Mouse (Mus musculus) midbrain, embryonic 11.5 days (tissue): ENCODE results near the gene Sema6b. TPM values are rescaled to one million over a fixed set of nuclear protein-coding genes. Genes with fewer than 3 reads are reported as not detected.
"Not testable (repeated sequence)": the region's sequence is repeated elsewhere in the genome, so short reads cannot be mapped to it uniquely, and the experiment has no call there.

ENCODE experiments used
- ATAC-seq: fragments of 200-750 bp; cut with Nextera tagmentation; 2 replicates; pipeline ENCODE4 v1.8.0; 2017; ENCODE audit warnings: moderate TSS enrichment, moderate library complexity; ENCODE audit not compliant: low FRiP score
- DNase-seq: peaks from one replicate; pipeline ENCODE4 v3.0.0; 2015; ENCODE audit warnings: low spot score; ENCODE audit errors: missing footprints
- H3K27ac ChIP-seq: fragments of 300-500 bp; sonication (generic); 2 replicates; pipeline ENCODE4 v1.5.1; 2014; ENCODE audit warnings: low read depth, low read length
- H3K27me3 ChIP-seq: fragments of 300-500 bp; sonication (generic); 2 replicates; pipeline ENCODE4 v1.6.1; 2014; ENCODE audit warnings: mild to moderate bottlenecking, low read length, moderate library complexity, mixed read lengths; ENCODE audit not compliant: control insufficient read depth, insufficient read depth
- H3K36me3 ChIP-seq: fragments of 300-500 bp; sonication (generic); 2 replicates; pipeline ENCODE4 v1.6.1; 2014; ENCODE audit warnings: mild to moderate bottlenecking, low read length, moderate library complexity, mixed read lengths; ENCODE audit not compliant: control insufficient read depth, insufficient read depth
- H3K4me1 ChIP-seq: fragments of 300-500 bp; sonication (generic); 2 replicates; pipeline ENCODE4 v1.6.1; 2014; ENCODE audit warnings: low read length; ENCODE audit not compliant: control insufficient read depth, insufficient read depth
- H3K4me2 ChIP-seq: fragments of 300-500 bp; sonication (generic); 2 replicates; pipeline ENCODE4 v1.6.1; 2014; ENCODE audit warnings: mild to moderate bottlenecking, moderate library complexity
- H3K4me3 ChIP-seq: fragments of 300-500 bp; sonication (generic); 2 replicates; pipeline ENCODE4 v1.5.1; 2014; ENCODE audit warnings: low read depth, low read length
- H3K9ac ChIP-seq: fragments of 300-500 bp; sonication (generic); 2 replicates; pipeline ENCODE4 v1.6.1; 2014; ENCODE audit warnings: low read length
- H3K9me3 ChIP-seq: fragments of 300-500 bp; sonication (generic); 2 replicates; pipeline ENCODE4 v1.6.1; 2016; ENCODE audit warnings: low read length; ENCODE audit not compliant: control insufficient read depth
- WGBS: fragments of 180-500 bp; shearing (Covaris S2); extraction: QIAGEN DNeasy Blood & Tissue Kit; methylation state at CpG from one replicate; pipeline ENCODE4 v1.1.7; 2014; 5-methylcytosine and 5-hydroxymethylcytosine counted together
- polyA plus RNA-seq: library from polyadenylated mRNA; unstranded; fragments of >200 nt; fragmentation: Nextera tagmentation; extraction: Ambion mirVana; gene quantifications from 2 replicates; pipeline ENCODE4 v1.2.1, GENCODE M21; 2014

Gene Sema6b
- polyA plus RNA-seq, 1 experiment from 2014 or later: 1.9 TPM

- Histone ChIP-seq H3K4me1 (no peaks in the 10 kb centered on the region), H3K4me3 (no peak overlapping the region), H3K27ac (no peak overlapping the region), H3K9ac (no peak overlapping the region), H3K4me2 (no peak overlapping the region), H3K27me3 (no peaks in the 10 kb centered on the region), H3K9me3 (no peaks in the 10 kb centered on the region), H3K36me3 (peaks cover 15% of the 10 kb centered on the region)
- WGBS: 89% methylated on average over 1 of the region's 1 CpGs
- no peak for DNase-seq
- no peak for ATAC-seq
Measured at GRCm38 (mm10) chr17:56092312-56092711, 47.8 kb downstream of the Sema6b start.

DNA sequence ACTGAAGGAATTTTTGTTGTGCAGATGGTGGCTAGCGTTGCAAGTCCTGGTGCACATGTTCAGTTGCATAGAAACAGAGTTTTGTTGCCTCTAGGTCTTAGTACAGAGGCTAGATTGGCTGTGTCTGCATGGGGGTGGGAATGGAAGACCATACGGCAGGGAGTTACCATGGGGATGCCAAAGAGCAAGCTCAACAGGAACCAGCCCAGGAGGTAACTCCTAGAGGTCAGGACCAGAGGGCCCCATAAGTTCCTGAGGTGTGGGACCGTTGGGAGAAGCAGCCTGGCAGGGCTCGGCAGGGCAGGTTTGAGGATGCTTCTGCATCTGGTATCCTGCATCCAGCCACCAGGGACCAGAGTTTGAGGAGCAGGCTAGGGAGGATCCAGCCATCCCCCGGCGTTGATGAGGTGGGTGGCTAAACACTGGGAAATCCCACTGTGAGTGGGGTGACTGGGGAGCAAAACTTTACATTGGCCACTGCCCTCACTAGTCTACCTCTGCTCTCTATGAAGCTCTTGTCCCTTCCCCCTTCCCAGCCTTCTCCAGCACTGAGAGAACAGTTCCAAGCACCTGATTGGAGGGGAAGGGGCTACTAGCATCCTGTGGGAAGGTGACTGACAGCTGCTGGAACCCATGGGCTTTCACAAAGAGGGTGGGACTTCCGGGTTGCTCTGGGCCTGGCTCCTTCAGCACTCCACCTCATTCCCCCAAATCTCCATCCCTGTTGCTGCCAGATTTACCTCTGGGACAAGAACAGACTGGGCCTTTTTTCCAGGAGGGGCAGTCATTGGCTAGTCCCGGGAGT, 59.2 kb downstream of the Sema6b start:
- ATAC-seq (peak; percentile 61), DNase-seq (peak; percentile 96)
- Histone ChIP-seq H3K27ac (no peak overlapping the region; the same call in 1 of the 2 replicates), H3K4me2 (peak overlapping the region; percentile 98), H3K27me3 (no peaks in the 10 kb centered on the region), H3K36me3 (peaks cover 2% of the 10 kb centered on the region), H3K9me3 (no peaks in the 10 kb centered on the region), H3K9ac (peak overlapping the region; percentile 77), H3K4me1 (peaks cover 19% of the 10 kb centered on the region), H3K4me3 (peak overlapping the region; percentile 80)
- WGBS: 6% methylated on average over 8 of the region's 8 CpGs

GRCm38 (mm10) chr17:56079921-56080320, 60.2 kb downstream of the Sema6b start:
- peak overlapping the region; percentile 77 for H3K9ac ChIP-seq
- H3K27ac ChIP-seq: no peak overlapping the region; the same call in 1 of the 2 replicates
- peaks cover 2% of the 10 kb centered on the region; the same call in 1 of the 2 replicates for H3K36me3 ChIP-seq
- no peaks in the 10 kb centered on the region for H3K27me3 ChIP-seq
- H3K4me2 ChIP-seq: peak overlapping the region; percentile 98
- ATAC-seq: no peak
- peak overlapping the region; percentile 80 for H3K4me3 ChIP-seq
- peaks cover 24% of the 10 kb centered on the region for H3K4me1 ChIP-seq
- DNase-seq: no peak
- no peaks in the 10 kb centered on the region for H3K9me3 ChIP-seq
- 3% methylated on average over 11 of the region's 11 CpGs for WGBS

DNA sequence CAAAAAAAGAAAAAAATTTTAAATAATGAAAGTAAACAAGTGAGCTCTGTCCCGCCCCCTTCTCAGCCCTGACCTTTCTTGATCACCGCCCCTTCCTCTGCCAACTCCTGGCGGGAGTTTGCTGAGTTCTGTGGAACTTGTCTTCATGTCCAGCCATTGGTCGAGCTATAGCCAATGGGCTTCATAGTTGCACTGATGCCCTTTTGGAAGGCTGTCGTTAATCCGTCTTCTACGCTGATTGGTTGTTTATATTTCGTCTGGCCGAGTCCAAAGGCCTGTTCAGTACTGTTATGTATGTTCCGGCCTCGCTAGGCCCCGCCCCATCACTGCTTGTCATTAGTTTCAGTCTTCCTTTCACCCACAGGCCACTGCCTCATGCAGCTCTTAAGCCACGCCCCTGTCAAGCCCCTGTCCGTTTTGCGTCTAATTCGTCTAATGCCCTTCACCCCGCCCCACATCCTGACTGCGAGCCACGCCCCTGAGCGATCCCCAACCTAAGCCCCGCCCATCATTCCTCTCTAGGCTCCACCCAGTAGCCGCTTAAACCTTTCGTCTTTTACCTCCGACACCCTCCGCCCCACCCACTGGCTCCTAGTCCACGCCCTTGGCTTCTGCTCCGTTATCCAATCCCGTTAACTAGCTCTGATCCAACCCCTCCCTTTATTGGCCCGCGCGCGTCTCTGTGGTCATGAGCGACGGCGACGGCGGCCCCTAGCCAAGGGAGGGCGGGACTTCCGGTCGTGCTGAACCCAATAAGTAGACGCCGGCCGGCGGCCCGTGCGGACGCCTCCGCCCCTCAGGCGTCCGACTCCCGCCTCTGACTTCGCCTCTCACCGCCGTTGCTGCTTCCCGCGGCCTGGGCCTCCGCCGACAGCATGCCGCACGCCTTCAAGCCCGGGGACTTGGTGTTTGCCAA, 61.0 kb downstream of the Sema6b start, which contains the start of gene Hdgfl2:
Hdgfl2 (plus strand) TSS at position 755 of the 916 bp plus-strand sequence.
- Histone ChIP-seq H3K9ac (peak within 1 kb of the TSS; percentile 77), H3K27me3 (no peaks in the 10 kb centered on the region), H3K4me3 (peak within 1 kb of the TSS; percentile 80), H3K9me3 (no peaks in the 10 kb centered on the region), H3K4me2 (peak within 1 kb of the TSS; percentile 98), H3K36me3 (no peaks in the 10 kb centered on the region), H3K27ac (no peak within 1 kb of the TSS; the same call in 1 of the 2 replicates), H3K4me1 (peaks cover 27% of the 10 kb centered on the region)
- DNase-seq: peak; percentile 100
- under 1% methylated on average over 61 of the region's 61 CpGs for WGBS
- peak; percentile 93 for ATAC-seq

DNA sequence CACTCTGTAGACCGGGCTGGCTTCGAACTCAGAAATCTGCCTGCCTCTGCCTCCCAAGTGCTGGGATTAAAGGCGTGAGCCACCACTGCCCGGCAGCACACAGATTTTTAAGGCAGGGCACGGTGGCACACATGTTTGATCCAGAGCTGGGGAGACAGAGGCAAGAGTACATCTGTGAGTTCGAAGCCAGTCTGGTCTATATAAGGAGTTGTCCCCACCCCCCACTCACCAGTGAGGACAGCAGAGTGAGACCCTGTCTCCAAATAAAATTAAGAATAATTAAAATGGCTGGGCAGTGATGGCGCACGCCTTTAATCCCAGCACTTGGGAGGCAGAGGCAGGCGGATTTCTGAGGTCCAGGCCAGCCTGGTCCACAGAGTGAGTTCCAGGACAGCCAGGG, 61.8 kb downstream of the Sema6b start:
- Histone ChIP-seq H3K4me3 (peak overlapping the region; percentile 80; the same call in 1 of the 2 replicates), H3K4me2 (peak overlapping the region; percentile 98; the same call in 1 of the 2 replicates), H3K4me1 (peaks cover 31% of the 10 kb centered on the region)
- H3K27me3 ChIP-seq, H3K36me3 ChIP-seq, ATAC-seq, DNase-seq, H3K9ac ChIP-seq, H3K27ac ChIP-seq, H3K9me3 ChIP-seq: not testable (repeated sequence)
- WGBS: 62% methylated on average over 9 of the region's 9 CpGs

DNA sequence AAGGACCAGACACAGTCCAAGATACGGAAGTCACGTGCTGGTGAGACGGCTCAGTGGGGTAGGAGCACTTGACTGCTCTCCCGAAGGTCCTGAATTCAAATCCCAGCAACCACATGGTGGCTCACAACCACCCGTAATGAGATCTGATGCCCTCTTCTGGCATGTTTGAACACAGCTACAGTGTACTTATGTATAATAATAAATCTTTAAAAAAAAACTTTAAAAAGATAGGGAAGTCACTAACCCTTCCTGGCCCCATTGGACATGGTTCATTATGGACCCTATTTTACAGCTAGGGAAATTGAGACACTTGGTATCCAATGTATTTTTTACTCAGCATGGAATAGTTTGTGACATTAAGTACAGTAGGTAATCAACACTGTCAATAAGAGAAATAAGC, 62.6 kb downstream of the Sema6b start:
- ATAC-seq (no peak), DNase-seq (no peak)
- Histone ChIP-seq H3K27ac (no peak overlapping the region), H3K4me1 (peaks cover 31% of the 10 kb centered on the region), H3K36me3 (no peaks in the 10 kb centered on the region; the same call in 1 of the 2 replicates), H3K4me3 (no peak overlapping the region), H3K27me3 (no peaks in the 10 kb centered on the region), H3K9ac (no peak overlapping the region), H3K4me2 (no peak overlapping the region), H3K9me3 (no peaks in the 10 kb centered on the region)
- WGBS: 90% methylated on average over 5 of the region's 5 CpGs

GRCm38 (mm10) chr17:56074827-56075208, 65.3 kb downstream of the Sema6b start, which contains the start of gene Ubxn6:
Gene Ubxn6 (minus strand): TSS chr17:56075028.
- Histone ChIP-seq H3K36me3 (peaks cover 9% of the 10 kb centered on the region), H3K4me1 (peaks cover 12% of the 10 kb centered on the region), H3K27me3 (no peaks in the 10 kb centered on the region), H3K4me3 (peak within 1 kb of the TSS; percentile 75), H3K9me3 (no peaks in the 10 kb centered on the region), H3K4me2 (peak within 1 kb of the TSS; percentile 65), H3K27ac (peak within 1 kb of the TSS; percentile 90), H3K9ac (peak within 1 kb of the TSS; percentile 79)
- DNase-seq: peak; percentile 99
- WGBS: under 1% methylated on average over 35 of the region's 35 CpGs
- peak; percentile 65 for ATAC-seq

DNA sequence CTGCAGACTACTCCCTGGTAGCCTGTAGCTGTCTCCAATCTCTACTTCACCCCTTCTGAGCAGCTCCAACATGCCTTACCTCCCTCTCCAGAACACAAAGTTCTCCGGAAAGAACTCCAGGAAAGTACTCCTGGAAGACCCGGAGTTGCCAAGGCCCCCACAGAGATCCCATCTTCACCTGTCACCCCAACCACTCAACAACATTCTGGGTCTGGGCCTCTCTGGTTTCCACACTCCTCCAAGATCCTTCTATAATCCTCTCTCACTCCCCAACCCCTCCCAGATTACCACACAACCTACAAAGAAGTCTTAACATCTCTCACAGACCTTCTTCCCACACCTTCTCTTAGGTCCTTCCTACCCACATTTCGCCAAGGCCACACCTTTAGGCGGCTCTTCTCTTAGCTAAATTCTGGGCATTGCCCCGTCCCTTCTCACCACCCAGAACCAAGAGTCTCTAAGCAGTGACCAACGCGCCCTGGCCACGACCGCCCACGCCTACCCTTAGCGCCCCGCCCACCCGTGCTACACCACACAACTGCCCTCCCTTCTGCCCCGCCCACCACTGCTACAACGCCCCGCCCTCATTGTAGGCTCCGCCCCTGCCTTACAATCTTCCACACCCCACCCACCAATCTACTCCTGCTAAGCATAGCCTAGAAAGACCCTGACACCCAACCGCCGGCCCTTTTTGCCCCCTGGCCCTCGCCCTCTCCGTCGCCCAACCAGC, 65.9 kb downstream of the Sema6b start:
- Histone ChIP-seq H3K36me3 (peaks cover 15% of the 10 kb centered on the region), H3K9me3 (no peaks in the 10 kb centered on the region), H3K4me2 (peak overlapping the region; percentile 65), H3K4me3 (peak overlapping the region; percentile 75), H3K4me1 (peaks cover 12% of the 10 kb centered on the region), H3K9ac (peak overlapping the region; percentile 79), H3K27me3 (no peaks in the 10 kb centered on the region), H3K27ac (peak overlapping the region; percentile 90)
- peak; percentile 41 for ATAC-seq
- DNase-seq: peak; percentile 98
- 9% methylated on average over 22 of the region's 22 CpGs for WGBS
